Mouse (Mus musculus) kidney, postnatal 0 days (tissue): Measurements from ENCODE around the gene Dvl3. TPM values are rescaled to one million over a fixed set of nuclear protein-coding genes. Genes with fewer than 3 reads are reported as not detected.
"Not testable (repeated sequence)": the region's sequence is repeated elsewhere in the genome, so short reads cannot be mapped to it uniquely, and the experiment has no call there.

Experiments used
- ATAC-seq: fragments of 200-750 bp; cut with Nextera tagmentation; replicated peaks from 2 replicates; pipeline ENCODE4 v1.8.0; 2017; ENCODE audit warnings: low read depth, moderate number of reproducible peaks, moderate TSS enrichment, moderate library complexity; ENCODE audit not compliant: low FRiP score
- DNase-seq: peaks from one replicate; pipeline ENCODE4 v3.0.0-alpha.2; 2016; ENCODE audit warnings: low spot score
- H3K27ac ChIP-seq: fragments of 300-500 bp; sonication (generic); 2 replicates; pipeline ENCODE4 v1.5.1; 2014; ENCODE audit warnings: mild to moderate bottlenecking
- H3K27me3 ChIP-seq: fragments of 300-500 bp; sonication (generic); 2 replicates; pipeline ENCODE4 v1.6.1; 2014; ENCODE audit warnings: low read length, mixed read lengths; ENCODE audit not compliant: insufficient read depth
- H3K36me3 ChIP-seq: fragments of 300-500 bp; sonication (generic); 2 replicates; pipeline ENCODE4 v1.6.1; 2014; ENCODE audit warnings: low read length, mixed read lengths; ENCODE audit not compliant: insufficient read depth
- H3K4me1 ChIP-seq: fragments of 300-500 bp; sonication (generic); replicated peaks from 2 replicates; pipeline ENCODE4 v1.6.1; 2014; ENCODE audit warnings: antibody characterized with exemption, low read length, mixed read lengths; ENCODE audit not compliant: insufficient read depth
- H3K4me2 ChIP-seq: fragments of 300-500 bp; sonication (generic); 2 replicates; pipeline ENCODE4 v1.6.1; 2014; ENCODE audit warnings: mild to moderate bottlenecking, low read length, moderate library complexity, mixed read lengths
- H3K4me3 ChIP-seq: fragments of 300-500 bp; sonication (generic); replicated peaks from 2 replicates; pipeline ENCODE4 v1.5.1; 2014; ENCODE audit warnings: low read depth, low read length
- H3K9ac ChIP-seq: fragments of 300-500 bp; sonication (generic); 2 replicates; pipeline ENCODE4 v1.6.1; 2014; ENCODE audit warnings: low read depth, low read length
- H3K9me3 ChIP-seq: fragments of 300-500 bp; sonication (generic); replicated peaks from 2 replicates; pipeline ENCODE4 v1.6.1; 2016; ENCODE audit warnings: low read length, inconsistent platforms, mixed read lengths
- CTCF ChIP-seq: IDR thresholded peaks from 2 replicates; pipeline ENCODE4 v1.5.1; 2016; ENCODE audit warnings: antibody characterized with exemption, low read depth, mild to moderate bottlenecking, moderate library complexity
- whole genome bisulfite sequencing: fragments of 180-500 bp; shearing (Covaris S2); extraction: QIAGEN DNeasy Blood & Tissue Kit; methylation state at CpG from one replicate; pipeline ENCODE4 v1.1.7; 2014; 5-methylcytosine and 5-hydroxymethylcytosine counted together
- polyA plus RNA-seq: library from polyadenylated mRNA; unstranded; fragments of >200 nt; fragmentation: Nextera tagmentation; extraction: Ambion mirVana; gene quantifications from 2 replicates; pipeline ENCODE4 v1.2.1, GENCODE M21; 2015

The Dvl3 gene
- polyA plus RNA-seq, 1 experiment from 2014 or later: 15.7 TPM

DNA sequence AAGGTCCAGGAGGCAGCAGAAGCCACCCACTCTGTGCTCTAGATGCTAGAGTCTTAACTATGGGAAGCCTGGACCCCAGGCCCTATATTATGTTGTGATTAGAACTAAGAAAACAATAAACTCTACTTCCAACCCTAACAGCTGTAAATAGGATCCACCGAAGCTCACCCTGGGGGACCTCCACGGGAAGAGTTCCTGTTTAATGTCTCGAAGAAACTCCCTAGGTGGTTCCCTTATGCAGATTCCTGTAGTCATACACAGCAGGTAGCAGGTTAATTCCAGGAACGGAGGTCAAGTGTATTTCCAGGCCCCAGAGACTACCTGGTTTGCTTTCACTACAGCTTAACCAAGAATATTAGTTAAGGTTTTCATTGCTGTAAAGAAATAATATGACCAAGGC is 31.7 kb upstream of the Dvl3 start:
- no peak for TF ChIP-seq CTCF
- H3K4me1 ChIP-seq: no peaks in the 10 kb centered on the region
- H3K36me3 ChIP-seq: no peaks in the 10 kb centered on the region
- no peak overlapping the region for H3K4me3 ChIP-seq
- ATAC-seq (no peak), DNase-seq (no peak)
- H3K9me3 ChIP-seq: no peaks in the 10 kb centered on the region
- H3K9ac ChIP-seq: no peak overlapping the region
- H3K27me3 ChIP-seq: no peaks in the 10 kb centered on the region
- H3K4me2 ChIP-seq: no peak overlapping the region
- no peak overlapping the region for H3K27ac ChIP-seq
- WGBS: 48% methylated on average over 4 of the region's 4 CpGs

DNA sequence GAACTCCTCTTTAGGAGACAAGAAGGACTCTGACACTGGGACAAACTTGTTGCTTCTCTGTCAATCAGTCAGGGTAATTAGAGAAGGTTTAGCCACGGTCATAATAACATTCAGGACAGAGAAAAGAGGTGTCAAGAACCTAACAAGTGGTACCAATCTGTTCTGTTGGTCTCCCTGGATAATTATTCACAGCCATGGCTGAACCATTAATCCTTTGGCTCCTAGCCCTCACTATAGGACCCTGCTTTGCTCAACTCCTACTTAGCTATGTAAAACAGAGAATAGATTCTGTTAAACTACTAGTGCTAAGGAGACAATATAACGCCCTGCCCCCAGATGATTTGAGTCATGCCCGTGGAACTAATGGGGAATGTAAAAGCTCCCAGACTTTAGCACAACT is 30.7 kb upstream of the Dvl3 start:
- DNase-seq (peak; percentile 10), ATAC-seq (peak; percentile 68; the same call in 1 of the 2 replicates)
- Histone ChIP-seq H3K4me2 (no peak overlapping the region), H3K4me1 (no peaks in the 10 kb centered on the region), H3K36me3 (no peaks in the 10 kb centered on the region), H3K9ac (no peak overlapping the region), H3K27me3 (no peaks in the 10 kb centered on the region), H3K27ac (no peak overlapping the region), H3K4me3 (no peak overlapping the region), H3K9me3 (no peaks in the 10 kb centered on the region)
- 49% methylated on average over 3 of the region's 3 CpGs for WGBS
- TF ChIP-seq CTCF: no peak

DNA sequence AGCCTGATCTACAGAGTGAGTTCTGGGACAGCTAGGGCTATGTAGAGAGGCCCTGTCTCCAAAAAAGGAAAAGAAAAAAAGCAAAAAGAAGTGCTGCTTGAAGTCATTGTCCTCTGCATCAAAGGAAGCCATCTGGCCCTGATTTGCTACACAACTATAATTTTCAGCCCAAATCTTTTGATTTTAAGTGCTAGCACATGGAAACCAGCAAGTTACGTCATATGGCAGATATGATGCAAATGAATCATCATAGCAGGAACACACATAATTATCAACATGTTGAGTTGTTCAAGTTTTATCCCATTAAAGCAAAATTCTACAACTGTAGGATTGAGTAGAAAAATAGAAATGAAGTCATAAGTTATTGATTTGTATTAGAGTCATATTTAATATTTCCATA is 28.6 kb upstream of the Dvl3 start:
- H3K4me1 ChIP-seq: no peaks in the 10 kb centered on the region

DNA sequence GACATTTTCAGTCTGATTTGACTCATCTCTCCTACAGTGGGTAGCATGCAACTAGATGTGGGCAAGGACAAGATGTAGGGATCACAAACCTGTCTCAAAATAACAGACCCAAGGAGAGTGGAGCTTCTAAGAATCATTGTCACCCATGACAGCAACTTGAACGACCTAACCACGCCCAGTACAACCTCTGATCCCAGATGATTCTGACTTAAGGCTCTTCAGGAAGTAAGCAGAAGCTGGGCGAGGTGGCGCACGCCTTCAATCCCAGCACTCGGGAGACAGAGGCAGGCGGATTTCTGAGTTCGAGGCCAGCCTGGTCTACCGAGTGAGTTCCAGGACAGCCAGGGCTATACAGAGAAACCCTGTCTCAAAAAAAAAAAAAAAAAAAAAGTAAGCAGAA is 28.0 kb upstream of the Dvl3 start:
- 83% methylated on average over 9 of the region's 9 CpGs for WGBS

More for the DNA sequence above, 28.6 kb upstream of the Dvl3 start:
- Histone ChIP-seq H3K9ac (no peak overlapping the region), H3K4me3 (no peak overlapping the region), H3K27ac (no peak overlapping the region), H3K9me3 (no peaks in the 10 kb centered on the region), H3K36me3 (no peaks in the 10 kb centered on the region), H3K27me3 (no peaks in the 10 kb centered on the region), H3K4me2 (no peak overlapping the region)
- DNase-seq (no peak), ATAC-seq (no peak)
- no peak for TF ChIP-seq CTCF
- WGBS: 95% methylated on average over 1 of the region's 1 CpGs

DNA sequence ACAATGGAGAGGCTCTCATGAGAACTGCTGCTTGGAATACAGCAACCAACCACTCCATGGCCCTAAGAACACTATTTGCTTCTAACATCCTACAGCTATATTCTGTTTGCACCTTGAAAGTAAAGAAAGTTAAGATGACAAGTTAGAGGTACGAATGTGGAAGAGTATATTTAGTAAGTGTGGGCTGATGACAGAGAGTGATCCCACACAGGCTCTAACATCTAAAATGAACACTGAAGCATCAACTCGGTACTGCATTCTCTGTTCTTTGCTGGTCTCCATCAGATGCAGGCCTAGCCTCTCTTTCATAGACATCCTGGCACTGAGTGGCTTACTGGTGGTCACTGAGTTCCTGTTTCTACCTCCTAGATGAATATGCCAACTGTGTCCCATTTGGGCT is 27.5 kb upstream of the Dvl3 start:
- no peaks in the 10 kb centered on the region for H3K9me3 ChIP-seq
- TF ChIP-seq CTCF: no peak
- no peak for ATAC-seq
- H3K27me3 ChIP-seq: no peaks in the 10 kb centered on the region
- no peaks in the 10 kb centered on the region for H3K36me3 ChIP-seq
- H3K4me2 ChIP-seq: no peak overlapping the region
- 90% methylated on average over 2 of the region's 2 CpGs for WGBS
- H3K9ac ChIP-seq: no peak overlapping the region
- H3K4me1 ChIP-seq: no peaks in the 10 kb centered on the region
- H3K4me3 ChIP-seq: no peak overlapping the region
- DNase-seq: no peak
- no peak overlapping the region for H3K27ac ChIP-seq

More for the DNA sequence above, 28.0 kb upstream of the Dvl3 start:
- not testable (repeated sequence) for H3K4me1 ChIP-seq, H3K4me3 ChIP-seq, ATAC-seq, H3K27ac ChIP-seq, H3K9me3 ChIP-seq, H3K9ac ChIP-seq, DNase-seq, H3K36me3 ChIP-seq, H3K4me2 ChIP-seq, H3K27me3 ChIP-seq

DNA sequence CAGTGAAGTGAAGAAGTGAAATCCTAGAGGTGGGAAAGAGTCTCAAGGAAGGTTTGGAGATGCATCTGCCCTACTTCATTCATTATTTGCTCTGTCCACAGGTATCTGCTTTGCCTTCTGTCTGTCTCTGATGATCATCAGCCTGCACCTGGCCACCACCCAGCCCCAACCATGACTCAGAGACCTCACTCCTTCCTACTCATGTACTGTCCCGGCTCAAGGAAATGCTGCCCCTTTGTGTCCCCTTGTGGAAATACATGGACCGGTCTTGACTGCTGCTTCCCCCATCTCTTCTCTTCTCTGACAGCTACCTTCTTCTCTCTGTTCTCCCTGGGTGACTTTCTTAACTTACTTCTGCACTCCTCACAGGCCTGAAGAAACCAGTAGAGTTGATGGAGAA is 26.2 kb upstream of the Dvl3 start:
- Histone ChIP-seq H3K9ac (no peak overlapping the region), H3K27me3 (no peaks in the 10 kb centered on the region), H3K4me3 (no peak overlapping the region), H3K27ac (no peak overlapping the region), H3K9me3 (no peaks in the 10 kb centered on the region), H3K4me1 (no peaks in the 10 kb centered on the region), H3K4me2 (no peak overlapping the region), H3K36me3 (no peaks in the 10 kb centered on the region)
- TF ChIP-seq CTCF: peak; percentile 58
- DNase-seq (peak; percentile 21), ATAC-seq (peak; percentile 61; the same call in 1 of the 2 replicates)
- 39% methylated on average over 2 of the region's 2 CpGs for WGBS

DNA sequence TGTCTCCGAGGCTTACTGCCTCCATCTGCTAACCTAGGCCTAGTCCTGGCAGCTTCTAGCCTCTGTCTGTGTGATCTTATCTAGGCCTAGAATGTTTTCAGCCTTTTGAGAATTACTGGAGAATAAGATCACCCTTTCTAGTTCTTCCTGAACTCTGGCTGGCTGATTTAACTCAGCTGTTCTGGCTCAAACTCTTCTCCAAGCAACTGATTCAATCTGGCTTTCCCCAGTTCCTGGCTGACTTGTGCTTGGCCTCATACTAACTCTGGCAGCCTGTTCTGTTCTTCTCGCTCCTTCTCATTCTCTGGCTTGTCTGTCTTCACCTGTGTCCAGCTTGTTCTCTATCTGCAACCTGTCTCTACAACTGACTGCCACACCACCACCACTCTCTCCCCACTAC is 25.5 kb upstream of the Dvl3 start:
- Histone ChIP-seq H3K4me3 (no peak overlapping the region), H3K9me3 (no peaks in the 10 kb centered on the region), H3K9ac (no peak overlapping the region), H3K4me2 (no peak overlapping the region), H3K27ac (no peak overlapping the region), H3K36me3 (no peaks in the 10 kb centered on the region), H3K4me1 (no peaks in the 10 kb centered on the region), H3K27me3 (no peaks in the 10 kb centered on the region)
- TF ChIP-seq CTCF: no peak
- ATAC-seq (no peak), DNase-seq (no peak)
- WGBS: 69% methylated on average over 2 of the region's 2 CpGs
